Mouse (Mus musculus): ENCODE measurements around the gene Prrg2. TPM values are rescaled to one million over a fixed set of nuclear protein-coding genes. Genes with fewer than 3 reads are reported as not detected.

The Prrg2 gene
- total and polyA plus RNA-seq, 3 experiments: 5.5 to 23.6 (median 6.2) TPM

DNA sequence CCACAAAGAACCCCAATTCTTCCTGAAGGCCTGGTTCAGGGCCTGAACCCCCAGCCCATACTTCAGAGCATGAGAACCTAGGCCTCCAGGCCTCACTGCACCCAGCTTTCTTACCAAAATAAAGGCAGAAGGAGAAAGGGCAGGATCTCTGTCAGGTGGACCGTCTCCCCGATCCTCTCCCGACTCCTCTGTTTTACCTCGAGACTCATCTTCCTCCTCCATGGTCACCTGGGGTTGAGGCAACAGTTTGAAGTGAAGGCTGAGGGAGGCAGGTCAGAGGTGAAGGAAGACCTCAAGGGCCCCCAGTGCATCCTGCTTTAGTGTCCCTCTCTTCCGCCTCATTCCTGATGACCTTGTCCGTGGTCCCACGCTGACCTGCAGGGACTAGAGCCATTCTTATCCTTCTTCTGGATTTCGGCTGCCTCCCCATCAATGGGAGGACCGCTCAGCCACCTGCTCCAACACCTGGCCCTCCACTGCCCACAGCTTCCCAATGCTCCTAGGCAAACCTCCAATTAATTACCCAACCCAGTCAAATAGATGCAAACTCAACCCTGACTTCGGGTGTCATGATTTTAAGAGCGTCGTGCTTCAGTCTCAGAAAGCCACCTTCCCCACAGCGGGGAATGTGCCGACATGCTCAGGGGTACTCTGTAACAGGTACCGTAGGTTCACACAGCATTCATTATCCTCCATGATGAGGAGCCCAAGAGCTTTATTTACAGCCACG is 48.9 kb downstream of the Prrg2 start:
- TF ChIP-seq EP300 (IDR thresholded peaks at IDR 0.05; ENCODE audit: insufficient read depth, low read depth, low read length): no peak
- TF ChIP-seq CTCF (IDR thresholded peaks at IDR 0.05): no peak
- no peak for TF ChIP-seq POLR2A (IDR thresholded peaks at IDR 0.05; ENCODE audit: insufficient read depth, low read depth, low read length)
- DNase-seq: no peak
- intact Hi-C loops (cut with DNase I): no loop called here
- peaks cover 1% of the 10 kb centered on the region; the same call in 1 of the 2 replicates for H3K79me2 ChIP-seq (replicated peaks; ENCODE audit: control insufficient read depth, insufficient read depth, low read length)
- no peak overlapping the region for H3K4me3 ChIP-seq
- WGBS: 89% methylated on average over 16 of the region's 16 CpGs
- 0 out of 2 replicates have a peak, but pooled peaks cover 1% of the 10 kb centered on the region for H3K4me1 ChIP-seq (ENCODE audit: control insufficient read depth, insufficient read depth, low read length)
- no peaks in the 10 kb centered on the region for H3K36me3 ChIP-seq (ENCODE audit: control insufficient read depth, insufficient read depth, low read length)
- no peak overlapping the region for H3K9ac ChIP-seq (ENCODE audit: low read depth, low read length)
- H3K27me3 ChIP-seq (ENCODE audit: control insufficient read depth, insufficient read depth, low read length): no peaks in the 10 kb centered on the region
- no peak overlapping the region for H3K27ac ChIP-seq

DNA sequence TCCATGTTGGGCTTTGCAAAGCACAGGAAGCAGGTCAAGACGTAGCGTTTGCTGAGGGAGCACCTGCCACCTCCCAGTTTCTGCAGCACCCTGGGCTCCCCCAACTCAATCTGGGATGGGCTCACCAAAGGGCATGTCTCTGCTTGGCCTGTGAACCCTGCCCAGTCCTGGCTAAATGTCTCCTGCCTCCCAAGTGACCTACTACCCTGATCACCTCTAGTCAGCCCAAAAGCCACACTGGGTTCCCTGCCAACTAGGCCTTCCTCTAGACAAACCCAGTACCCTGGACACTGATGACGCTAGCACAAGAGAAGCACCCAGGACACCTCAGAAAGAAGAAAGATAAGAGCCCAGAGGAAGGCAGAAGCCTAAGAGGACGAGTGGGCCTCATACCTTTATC is 49.7 kb downstream of the Prrg2 start:
- Histone ChIP-seq H3K4me1 (ENCODE audit: control insufficient read depth, insufficient read depth, low read length) (0 out of 2 replicates have a peak, but pooled peaks cover 1% of the 10 kb centered on the region), H3K27me3 (ENCODE audit: control insufficient read depth, insufficient read depth, low read length) (no peaks in the 10 kb centered on the region), H3K9ac (ENCODE audit: low read depth, low read length) (no peak overlapping the region), H3K79me2 (replicated peaks; ENCODE audit: control insufficient read depth, insufficient read depth, low read length) (peaks cover 1% of the 10 kb centered on the region; the same call in 1 of the 2 replicates), H3K4me3 (no peak overlapping the region), H3K27ac (no peak overlapping the region), H3K36me3 (ENCODE audit: control insufficient read depth, insufficient read depth, low read length) (no peaks in the 10 kb centered on the region)
- no peak for DNase-seq
- 72% methylated on average over 4 of the region's 4 CpGs for WGBS
- intact Hi-C loops (cut with DNase I): no loop called here
- no peak for TF ChIP-seq CTCF (IDR thresholded peaks at IDR 0.05)
- no peak for TF ChIP-seq EP300 (IDR thresholded peaks at IDR 0.05; ENCODE audit: insufficient read depth, low read depth, low read length)
- no peak for TF ChIP-seq POLR2A (IDR thresholded peaks at IDR 0.05; ENCODE audit: insufficient read depth, low read depth, low read length)

DNA sequence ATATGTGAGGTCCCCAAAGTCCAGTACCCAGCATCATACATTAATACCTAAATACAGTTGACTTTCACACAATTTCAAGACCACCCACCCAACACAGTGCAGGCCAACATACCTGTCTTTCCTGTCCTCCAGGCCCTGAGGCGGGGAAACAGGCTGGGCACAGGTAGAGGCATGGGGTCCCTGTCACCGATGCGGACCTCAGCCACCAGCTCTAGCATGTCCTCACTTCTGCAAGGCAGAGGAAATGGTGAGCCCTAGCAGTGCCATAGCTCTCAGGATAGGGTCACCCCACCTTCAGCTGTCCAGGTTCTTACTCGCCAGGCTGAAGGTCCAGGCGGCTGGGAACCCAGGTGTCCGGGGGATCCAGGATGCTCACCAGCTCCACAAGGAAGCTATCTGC is 50.5 kb downstream of the Prrg2 start:
- H3K36me3 ChIP-seq (ENCODE audit: control insufficient read depth, insufficient read depth, low read length): no peaks in the 10 kb centered on the region
- H3K9ac ChIP-seq (ENCODE audit: low read depth, low read length): no peak overlapping the region
- H3K4me3 ChIP-seq: no peak overlapping the region
- peaks cover 1% of the 10 kb centered on the region; the same call in 1 of the 2 replicates for H3K79me2 ChIP-seq (replicated peaks; ENCODE audit: control insufficient read depth, insufficient read depth, low read length)
- 0 out of 2 replicates have a peak, but pooled peaks cover 1% of the 10 kb centered on the region for H3K4me1 ChIP-seq (ENCODE audit: control insufficient read depth, insufficient read depth, low read length)
- WGBS: 95% methylated on average over 6 of the region's 6 CpGs
- intact Hi-C loops (cut with DNase I): no loop called here
- no peak for DNase-seq
- no peak overlapping the region for H3K27ac ChIP-seq
- H3K27me3 ChIP-seq (ENCODE audit: control insufficient read depth, insufficient read depth, low read length): no peaks in the 10 kb centered on the region
- no peak for TF ChIP-seq POLR2A (IDR thresholded peaks at IDR 0.05; ENCODE audit: insufficient read depth, low read depth, low read length)
- TF ChIP-seq EP300 (IDR thresholded peaks at IDR 0.05; ENCODE audit: insufficient read depth, low read depth, low read length): no peak
- TF ChIP-seq CTCF (IDR thresholded peaks at IDR 0.05): no peak

DNA sequence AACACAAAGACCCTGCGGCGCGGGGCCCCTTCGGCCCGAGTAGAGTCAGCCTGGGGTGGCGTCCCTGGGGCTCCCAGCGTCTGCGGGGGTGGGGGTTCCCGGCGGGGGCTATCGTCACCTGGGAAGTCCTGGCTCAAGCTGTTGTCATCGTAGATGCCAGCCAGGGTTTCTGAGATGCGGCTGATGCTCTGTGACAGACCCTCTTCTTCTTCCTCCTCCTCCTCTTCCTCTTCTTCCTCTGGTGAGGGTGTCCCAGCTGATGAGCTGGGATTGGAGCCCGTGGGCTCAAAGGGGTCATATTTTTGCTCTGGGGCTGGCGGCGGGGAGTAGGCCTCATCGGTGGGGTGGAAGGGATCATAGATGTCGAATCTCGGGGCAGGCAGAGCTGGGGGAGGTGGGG is 54.1 kb downstream of the Prrg2 start:
- no peak for TF ChIP-seq POLR2A (IDR thresholded peaks at IDR 0.05; ENCODE audit: insufficient read depth, low read depth, low read length)
- TF ChIP-seq EP300 (IDR thresholded peaks at IDR 0.05; ENCODE audit: insufficient read depth, low read depth, low read length): no peak
- TF ChIP-seq CTCF (IDR thresholded peaks at IDR 0.05): no peak
- no peak for DNase-seq
- WGBS: 92% methylated on average over 19 of the region's 19 CpGs

DNA sequence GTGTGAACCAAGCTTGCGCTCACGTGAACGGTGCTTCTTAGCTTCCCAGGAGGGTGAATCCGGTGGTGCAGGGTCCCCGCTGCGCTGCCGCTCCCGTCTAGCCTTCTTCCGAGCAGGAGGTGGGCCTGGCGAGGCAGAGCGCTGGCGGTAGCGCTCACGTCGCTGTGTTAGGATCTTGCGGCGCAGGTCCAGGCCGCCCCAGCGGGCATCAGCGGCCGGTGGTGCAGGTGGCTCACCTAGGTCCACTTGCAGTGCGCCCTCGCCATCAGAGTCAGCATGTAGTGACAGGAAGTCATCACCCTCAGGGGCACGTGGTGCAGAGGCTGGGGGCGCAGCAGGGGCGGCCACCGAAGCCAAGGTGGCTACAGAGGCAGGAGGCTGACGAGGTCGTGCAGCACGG is 54.6 kb downstream of the Prrg2 start:
- no peak for DNase-seq
- H3K79me2 ChIP-seq (replicated peaks; ENCODE audit: control insufficient read depth, insufficient read depth, low read length): no peaks in the 10 kb centered on the region; the same call in none of the 2 replicates
- H3K27ac ChIP-seq: no peak overlapping the region
- no peaks in the 10 kb centered on the region for H3K36me3 ChIP-seq (ENCODE audit: control insufficient read depth, insufficient read depth, low read length)
- H3K4me1 ChIP-seq (ENCODE audit: control insufficient read depth, insufficient read depth, low read length): peaks cover 1% of the 10 kb centered on the region; the same call in 1 of the 2 replicates
- intact Hi-C loops (cut with DNase I): no loop called here
- no peak overlapping the region for H3K4me3 ChIP-seq
- H3K27me3 ChIP-seq (ENCODE audit: control insufficient read depth, insufficient read depth, low read length): no peaks in the 10 kb centered on the region
- WGBS: 94% methylated on average over 30 of the region's 30 CpGs
- TF ChIP-seq EP300 (IDR thresholded peaks at IDR 0.05; ENCODE audit: insufficient read depth, low read depth, low read length) (no peak), POLR2A (IDR thresholded peaks at IDR 0.05; ENCODE audit: insufficient read depth, low read depth, low read length) (no peak), CTCF (IDR thresholded peaks at IDR 0.05) (no peak)
- no peak overlapping the region for H3K9ac ChIP-seq (ENCODE audit: low read depth, low read length)

More for the DNA sequence above, 54.1 kb downstream of the Prrg2 start:
- intact Hi-C loops (cut with DNase I): no loop called here
- Histone ChIP-seq H3K4me3 (no peak overlapping the region), H3K36me3 (ENCODE audit: control insufficient read depth, insufficient read depth, low read length) (no peaks in the 10 kb centered on the region), H3K79me2 (replicated peaks; ENCODE audit: control insufficient read depth, insufficient read depth, low read length) (no peaks in the 10 kb centered on the region; the same call in none of the 2 replicates), H3K27ac (no peak overlapping the region), H3K9ac (ENCODE audit: low read depth, low read length) (no peak overlapping the region), H3K4me1 (ENCODE audit: control insufficient read depth, insufficient read depth, low read length) (peaks cover 1% of the 10 kb centered on the region; the same call in 1 of the 2 replicates), H3K27me3 (ENCODE audit: control insufficient read depth, insufficient read depth, low read length) (no peaks in the 10 kb centered on the region)

DNA sequence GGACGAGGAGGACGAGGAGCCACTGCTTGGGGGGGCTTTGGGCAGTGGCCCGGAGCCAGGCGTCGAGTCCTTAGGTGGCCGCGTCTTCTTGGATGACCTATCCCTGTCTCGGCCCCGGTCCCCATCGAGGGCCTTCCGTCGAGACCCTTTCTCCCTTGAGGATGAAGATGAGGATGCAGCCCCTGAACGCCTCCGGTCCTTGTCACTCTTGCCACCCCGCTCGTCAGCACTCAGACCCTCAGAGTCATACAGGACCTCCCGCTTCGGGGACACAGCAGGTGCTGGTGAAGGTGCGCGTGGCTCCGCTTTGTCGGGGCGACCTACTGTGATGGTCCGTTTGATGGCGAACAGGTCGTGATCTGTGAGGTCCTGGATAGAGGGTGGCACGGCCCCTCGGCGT is 55.3 kb downstream of the Prrg2 start:
- no peaks in the 10 kb centered on the region; the same call in none of the 2 replicates for H3K79me2 ChIP-seq (replicated peaks; ENCODE audit: control insufficient read depth, insufficient read depth, low read length)
- TF ChIP-seq EP300 (IDR thresholded peaks at IDR 0.05; ENCODE audit: insufficient read depth, low read depth, low read length) (no peak), CTCF (IDR thresholded peaks at IDR 0.05) (no peak)
- intact Hi-C loops (cut with DNase I): no loop called here
- H3K9ac ChIP-seq (ENCODE audit: low read depth, low read length): no peak overlapping the region
- 93% methylated on average over 29 of the region's 29 CpGs for WGBS
- no peaks in the 10 kb centered on the region for H3K27me3 ChIP-seq (ENCODE audit: control insufficient read depth, insufficient read depth, low read length)
- H3K4me1 ChIP-seq (ENCODE audit: control insufficient read depth, insufficient read depth, low read length): peaks cover 1% of the 10 kb centered on the region; the same call in 1 of the 2 replicates
- H3K4me3 ChIP-seq: no peak overlapping the region
- no peak for DNase-seq
- H3K27ac ChIP-seq: no peak overlapping the region
- no peaks in the 10 kb centered on the region for H3K36me3 ChIP-seq (ENCODE audit: control insufficient read depth, insufficient read depth, low read length)

All from heart, adult 2 months (tissue).